Mouse (Mus musculus) ES-E14 (cell line): ENCODE data around the gene Appbp2. TPM values are rescaled to one million over a fixed set of nuclear protein-coding genes. Genes with fewer than 3 reads are reported as not detected.

Source experiments
- DNase-seq: peaks from one replicate; pipeline ENCODE4 v3.0.0-alpha.2; 2013; ENCODE audit warnings: low read depth, low spot score
- H3K27ac ChIP-seq: 2 replicates; pipeline ENCODE4 v1.5.1; 2012; ENCODE audit warnings: low read depth, mild to moderate bottlenecking, low read length, moderate library complexity, mixed read lengths; ENCODE audit not compliant: poor library complexity, insufficient read depth, severe bottlenecking
- H3K36me3 ChIP-seq: 2 replicates; pipeline ENCODE4 v1.6.1; 2012; ENCODE audit warnings: mild to moderate bottlenecking, low read length, moderate library complexity, mixed read lengths; ENCODE audit not compliant: control insufficient read depth, poor library complexity, insufficient read depth, severe bottlenecking
- H3K4me1 ChIP-seq, 2 experiments: fragments of 150-350 bp in 1 of 2; sonication (generic) in 1 of 2; 2 replicates each; pipeline ENCODE4 v1.6.1; 2012; ENCODE audit warnings: low read length in 2 of 2, mild to moderate bottlenecking in 1 of 2, mixed read lengths in 1 of 2; ENCODE audit not compliant: control insufficient read depth in 2 of 2, insufficient read depth in 2 of 2, poor library complexity in 1 of 2
- H3K4me3 ChIP-seq, 2 experiments: fragments of 150-350 bp in 1 of 2; sonication (generic) in 1 of 2; 2 replicates each; pipeline ENCODE4 v1.5.1; 2012; ENCODE audit warnings: low read length in 2 of 2, low read depth in 1 of 2, mild to moderate bottlenecking in 1 of 2, mixed read lengths in 1 of 2; ENCODE audit not compliant: insufficient read depth in 1 of 2, poor library complexity in 1 of 2, severe bottlenecking in 1 of 2
- H3K9ac ChIP-seq: 2 replicates; pipeline ENCODE4 v1.6.1; 2012; ENCODE audit warnings: low read depth, mild to moderate bottlenecking, low read length, mixed read lengths; ENCODE audit not compliant: poor library complexity, insufficient read depth, severe bottlenecking
- H3K9me3 ChIP-seq: fragments of 150-350 bp; sonication (generic); 2 replicates; pipeline ENCODE4 v1.6.1; 2012; ENCODE audit warnings: low read depth, mild to moderate bottlenecking, low read length; ENCODE audit not compliant: control insufficient read depth, insufficient read depth
- CHD2 ChIP-seq: IDR thresholded peaks from 2 replicates; pipeline ENCODE4 v1.6.1; 2014; ENCODE audit warnings: mild to moderate bottlenecking, low read depth, low read length, inconsistent platforms
- HCFC1 ChIP-seq: IDR thresholded peaks from 2 replicates; pipeline ENCODE4 v1.6.1; 2012; ENCODE audit warnings: low read length, inconsistent platforms, borderline replicate concordance; ENCODE audit not compliant: insufficient read depth
- MAFK ChIP-seq: IDR thresholded peaks from 2 replicates; pipeline ENCODE4 v1.6.1; 2014; ENCODE audit warnings: mild to moderate bottlenecking, low read depth, low read length, inconsistent platforms; ENCODE audit not compliant: insufficient read depth
- ZC3H11A ChIP-seq: IDR thresholded peaks from 2 replicates; pipeline ENCODE4 v1.6.1; 2012; ENCODE audit warnings: low read depth, mild to moderate bottlenecking, inconsistent platforms, low read length, borderline replicate concordance
- ZNF384 ChIP-seq: IDR thresholded peaks from 2 replicates; pipeline ENCODE4 v1.6.1; 2012; ENCODE audit warnings: low read depth, low read length, inconsistent platforms
- in situ Hi-C, 2 experiments: fragments of 600-800 bp; cut with MboI; formaldehyde crosslinking; loops; one replicate each; pipeline ENCODE4 v1.15.1; 2025; ENCODE audit warnings: low sequenced_read_pairs in 2 of 2, inconsistent platforms in 1 of 2; ENCODE audit not compliant: unreplicated experiment in 2 of 2
- total RNA-seq: library from RNA; depleted of rRNA; stranded (reverse); fragments of 300-350 nt; gene quantifications from 2 replicates; pipeline ENCODE4 v1.2.3, GENCODE M21; 2012; rRNA removed

Appbp2 gene
- 23.6 and 37.2 TPM in 2 replicates for total RNA-seq

GRCm38 (mm10) chr11:85234990-85235841 is at the start of gene Appbp2:
Appbp2 (minus strand) TSS chr11:85235130.
- TF ChIP-seq HCFC1 (peak; percentile 70; the same call in 1 of the 2 replicates), ZNF384 (no peak), MAFK (no peak), CHD2 (peak; percentile 12; the same call in 1 of the 2 replicates), ZC3H11A (no peak)
- H3K4me1 ChIP-seq, result peaks cover 4 to 7% of the 10 kb centered on the region in 2 experiments; a peak in 3 of 4 replicates
- H3K36me3 ChIP-seq, result peaks cover 9% of the 10 kb centered on the region; the same call in 1 of the 2 replicates
- H3K9ac ChIP-seq, result peak within 1 kb of the TSS; percentile 94
- H3K27ac ChIP-seq, result peak within 1 kb of the TSS; percentile 91
- in situ Hi-C loops, result no loop called here
- peak; percentile 87 for DNase-seq
- H3K4me3 ChIP-seq, result peak within 1 kb of the TSS; percentile 86 to 96
- H3K9me3 ChIP-seq, result no peaks in the 10 kb centered on the region

DNA sequence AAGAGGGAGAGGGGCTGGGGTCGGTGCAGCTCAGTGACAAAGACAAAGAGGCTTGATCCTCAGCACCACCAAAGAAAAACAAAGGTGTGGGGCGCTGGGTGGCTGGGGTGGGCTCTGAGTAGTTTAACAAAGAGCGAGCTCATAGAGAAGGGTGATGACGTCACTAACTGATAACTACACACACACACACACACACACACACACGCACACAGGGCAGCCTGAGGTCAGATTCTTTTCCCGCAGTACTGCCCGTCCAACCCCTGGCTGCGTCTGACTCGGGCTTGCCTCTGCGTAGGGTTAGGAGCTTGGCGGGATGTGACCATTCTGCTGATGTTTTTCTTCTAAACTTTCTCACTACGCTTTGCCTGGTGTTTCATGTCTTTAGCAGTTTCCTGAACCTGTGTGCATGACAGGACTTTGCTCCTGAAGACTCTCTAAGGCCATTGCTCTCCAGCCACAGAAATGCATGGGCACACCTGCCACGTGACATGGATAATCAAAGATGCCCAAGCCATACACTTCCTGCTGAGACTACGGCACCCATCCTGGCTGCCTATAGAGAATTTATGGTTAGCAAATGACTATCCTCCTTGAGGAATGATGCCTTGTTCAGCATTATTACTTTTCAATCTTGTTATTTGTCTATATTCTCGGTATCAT is 46.4 kb upstream of the Appbp2 start:
- Histone ChIP-seq H3K4me3 (no peak overlapping the region), H3K27ac (no peak overlapping the region), H3K4me1 (no peaks in the 10 kb centered on the region), H3K9me3 (no peaks in the 10 kb centered on the region), H3K36me3 (no peaks in the 10 kb centered on the region), H3K9ac (no peak overlapping the region)
- TF ChIP-seq ZC3H11A, result no peak
- TF ChIP-seq HCFC1, result no peak
- TF ChIP-seq CHD2, result no peak
- TF ChIP-seq MAFK, result no peak
- no peak for TF ChIP-seq ZNF384
- DNase-seq, result no peak
- in situ Hi-C loops, result no loop called here

DNA sequence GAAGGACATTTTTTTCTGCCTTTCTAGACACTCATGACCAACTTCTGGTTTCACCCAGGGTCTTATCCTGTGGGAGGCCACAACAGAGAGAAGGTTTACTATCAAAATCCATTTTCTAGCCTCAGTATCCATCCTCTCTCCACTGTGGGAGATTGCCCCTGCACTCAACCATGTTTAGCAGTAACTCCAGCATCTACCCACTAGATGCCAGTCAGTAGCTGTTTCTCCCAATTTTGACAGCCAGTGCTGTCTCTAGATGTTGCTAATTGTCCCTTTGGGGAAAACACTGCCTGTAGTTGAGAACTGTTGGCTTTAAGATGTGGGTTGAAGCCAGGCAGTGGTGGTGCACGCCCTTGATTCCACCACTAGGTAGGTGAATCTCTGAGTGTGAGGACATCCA is 43.2 kb upstream of the Appbp2 start:
- no peak for DNase-seq
- no peak overlapping the region for H3K9ac ChIP-seq

DNA sequence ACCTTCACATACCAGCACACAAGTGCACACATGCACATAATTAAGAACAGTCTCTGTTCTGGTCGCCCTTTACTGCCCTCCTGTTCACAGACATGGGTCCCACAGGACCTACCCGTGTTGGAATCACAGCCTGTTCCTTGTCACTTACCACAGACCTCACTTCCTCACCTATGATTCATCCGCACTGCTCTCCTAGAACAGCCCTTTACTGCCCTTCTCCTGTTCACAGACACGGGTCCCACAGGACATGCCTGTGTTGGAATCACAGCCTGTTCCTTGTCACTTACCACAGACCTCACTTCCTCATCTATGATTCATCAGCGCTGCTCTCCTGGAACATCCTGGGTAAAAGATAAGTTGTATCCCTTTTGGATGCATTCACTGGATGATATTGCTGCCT is 42.7 kb upstream of the Appbp2 start:
- H3K27ac ChIP-seq, result no peak overlapping the region
- DNase-seq, result no peak
- no peak for TF ChIP-seq MAFK
- no peak for TF ChIP-seq CHD2
- TF ChIP-seq ZNF384, result no peak
- TF ChIP-seq ZC3H11A, result no peak
- TF ChIP-seq HCFC1, result no peak
- H3K4me3 ChIP-seq, result no peak overlapping the region
- in situ Hi-C loops, result no loop called here
- H3K4me1 ChIP-seq, result no peaks in the 10 kb centered on the region
- H3K9me3 ChIP-seq, result no peaks in the 10 kb centered on the region
- H3K36me3 ChIP-seq, result no peaks in the 10 kb centered on the region
- no peak overlapping the region for H3K9ac ChIP-seq

More for the DNA sequence above, 43.2 kb upstream of the Appbp2 start:
- Histone ChIP-seq H3K4me1 (no peaks in the 10 kb centered on the region), H3K27ac (no peak overlapping the region), H3K4me3 (no peak overlapping the region), H3K9me3 (no peaks in the 10 kb centered on the region), H3K36me3 (no peaks in the 10 kb centered on the region)
- in situ Hi-C loops, result no loop called here
- TF ChIP-seq CHD2 (no peak), ZNF384 (no peak), HCFC1 (no peak), MAFK (no peak), ZC3H11A (no peak)
